Mouse (Mus musculus) neural tube, embryonic 10.5 days (tissue): ENCODE data around the gene Crocc2.
A peak's percentile ranks its signal among the peaks of the same experiment; 100 is the strongest.

Experiments
- DNase-seq: peaks from one replicate; pipeline ENCODE4 v3.0.0-alpha.2; 2017; ENCODE audit warnings: low spot score; ENCODE audit errors: extremely low spot score

Crocc2 gene

GRCm38 (mm10) chr1:93270516-93271240, 102.2 kb downstream of the Crocc2 start:
- DNase-seq = no peak

DNA sequence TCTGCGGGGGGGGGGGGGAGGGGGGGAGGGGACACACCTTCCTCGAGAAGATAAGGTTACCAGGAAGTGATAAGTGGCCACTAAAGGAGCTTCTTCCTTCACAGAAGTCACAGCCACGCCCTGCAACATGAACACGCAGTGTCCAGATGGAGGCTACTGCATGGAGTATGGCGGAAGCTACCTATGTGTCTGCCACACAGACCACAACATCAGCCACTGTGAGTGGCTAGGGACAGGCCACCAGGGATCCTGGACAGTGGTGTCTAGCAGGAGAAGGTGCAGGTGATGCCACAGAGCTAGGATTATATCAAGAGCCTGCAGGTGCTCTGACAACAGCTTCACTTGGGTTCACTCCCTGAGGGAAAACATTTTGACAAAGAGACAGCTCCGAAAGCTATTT, 103.2 kb downstream of the Crocc2 start:
- DNase-seq = no peak

DNA sequence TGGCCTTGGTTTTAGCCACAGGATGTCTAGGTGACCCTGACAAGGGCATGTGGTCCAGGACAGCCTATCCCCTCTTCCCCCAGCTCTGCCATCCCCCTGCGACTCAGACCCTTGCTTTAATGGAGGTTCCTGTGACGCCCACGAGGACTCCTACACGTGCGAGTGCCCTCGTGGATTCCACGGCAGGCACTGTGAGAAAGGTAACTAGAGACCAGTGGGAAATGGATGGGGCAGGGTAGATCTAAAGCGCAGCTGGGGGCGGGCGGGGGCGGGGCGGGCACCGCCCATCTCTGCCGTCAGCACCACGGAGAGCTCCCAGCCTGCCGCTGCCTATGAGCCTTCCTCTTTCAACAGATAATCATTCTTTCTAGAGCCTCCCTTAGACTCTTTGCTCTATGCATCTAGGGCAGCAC, 103.9 kb downstream of the Crocc2 start:
- DNase-seq = peak; percentile 63

DNA sequence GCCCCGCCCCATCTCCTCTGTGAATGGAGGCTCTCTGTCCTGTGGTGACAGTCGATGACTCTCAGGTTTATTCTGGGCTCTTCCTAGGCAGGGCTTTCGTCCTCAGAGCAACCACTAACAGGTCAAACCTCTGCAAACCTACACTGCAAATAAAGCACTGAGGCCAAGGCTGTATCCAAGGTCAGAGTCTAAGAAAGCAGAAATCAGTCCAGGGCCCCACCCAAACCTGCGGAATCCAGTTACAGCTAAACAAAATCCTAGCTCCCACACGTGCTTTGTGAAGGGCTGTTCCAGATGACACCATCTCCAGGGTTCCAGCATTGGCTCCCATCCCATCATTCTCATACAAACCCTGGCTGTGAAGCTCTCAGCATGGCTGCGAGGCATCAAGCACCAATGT, 107.0 kb downstream of the Crocc2 start:
- DNase-seq = no peak

- DNase-seq = no peak
Observed at GRCm38 (mm10) chr1:93277041-93277440, 108.5 kb downstream of the Crocc2 start.
